Mouse (Mus musculus) limb, embryonic 11.5 days (tissue): ENCODE measurements around the gene Xrcc5. TPM values are rescaled to one million over a fixed set of nuclear protein-coding genes. Genes with fewer than 3 reads are reported as not detected.

Experiments
- ATAC-seq: fragments of 200-750 bp; cut with Nextera tagmentation; 2 replicates; pipeline ENCODE4 v1.8.0; 2017; ENCODE audit warnings: low read depth; ENCODE audit not compliant: insufficient number of reproducible peaks, low FRiP score, low TSS enrichment
- DNase-seq: peaks from one replicate; pipeline ENCODE4 v3.0.0-alpha.2; 2015; ENCODE audit warnings: low spot score
- H3K27ac ChIP-seq: fragments of 300-500 bp; sonication (generic); replicated peaks from 2 replicates; pipeline ENCODE4 v1.5.1; 2014; ENCODE audit warnings: low read depth, mild to moderate bottlenecking, low read length
- H3K27me3 ChIP-seq: fragments of 300-500 bp; sonication (generic); 2 replicates; pipeline ENCODE4 v1.6.1; 2014; ENCODE audit warnings: mild to moderate bottlenecking, low read length, mixed read lengths; ENCODE audit not compliant: control insufficient read depth, insufficient read depth
- H3K36me3 ChIP-seq: fragments of 300-500 bp; sonication (generic); 2 replicates; pipeline ENCODE4 v1.6.1; 2014; ENCODE audit warnings: mild to moderate bottlenecking, low read length, moderate library complexity, mixed read lengths; ENCODE audit not compliant: control insufficient read depth, insufficient read depth
- H3K4me1 ChIP-seq: fragments of 300-500 bp; sonication (generic); 2 replicates; pipeline ENCODE4 v1.6.1; 2014; ENCODE audit warnings: low read length, mixed read lengths; ENCODE audit not compliant: control insufficient read depth, insufficient read depth
- H3K4me2 ChIP-seq: fragments of 300-500 bp; sonication (generic); 2 replicates; pipeline ENCODE4 v1.6.1; 2014; ENCODE audit warnings: low read depth, mild to moderate bottlenecking, moderate library complexity; ENCODE audit not compliant: severe bottlenecking
- H3K4me3 ChIP-seq: fragments of 300-500 bp; sonication (generic); 2 replicates; pipeline ENCODE4 v1.5.1; 2014; ENCODE audit warnings: low read depth, low read length
- H3K9ac ChIP-seq: fragments of 300-500 bp; sonication (generic); 2 replicates; pipeline ENCODE4 v1.6.1; 2014; ENCODE audit warnings: mild to moderate bottlenecking, low read length
- H3K9me3 ChIP-seq: fragments of 300-500 bp; sonication (generic); 2 replicates; pipeline ENCODE4 v1.6.1; 2016; ENCODE audit warnings: low read length; ENCODE audit not compliant: control insufficient read depth
- WGBS: fragments of 180-500 bp; shearing (Covaris S2); extraction: QIAGEN DNeasy Blood & Tissue Kit; methylation state at CpG from one replicate; pipeline ENCODE4 v1.1.7; 2014; 5-methylcytosine and 5-hydroxymethylcytosine counted together
- polyA plus RNA-seq: library from polyadenylated mRNA; unstranded; fragments of >200 nt; fragmentation: Nextera tagmentation; extraction: Ambion mirVana; gene quantifications from 2 replicates; pipeline ENCODE4 v1.2.1, GENCODE M21; 2014

Gene Xrcc5
- polyA plus RNA-seq, 1 experiment from 2014 or later = 78.9 TPM

DNA sequence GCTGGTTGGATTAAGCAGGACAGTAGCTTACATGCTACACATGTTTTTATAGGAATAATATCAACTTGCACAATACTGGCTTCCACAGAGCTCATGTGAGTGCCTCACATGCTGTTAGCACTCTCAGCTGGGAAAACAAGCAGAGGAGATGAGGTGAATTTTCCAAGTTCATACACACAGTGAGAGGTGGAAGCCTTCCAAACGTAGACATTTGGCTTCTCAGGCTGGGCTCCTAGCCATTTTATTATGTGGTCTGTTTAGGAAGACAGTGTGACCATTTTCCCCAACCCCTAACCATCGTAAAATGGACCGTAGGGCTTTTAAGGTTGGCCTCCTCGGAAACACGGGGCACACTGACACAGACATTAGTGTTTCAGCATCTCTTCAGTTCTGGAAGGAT is 102.7 kb downstream of the Xrcc5 start:
- Histone ChIP-seq H3K9me3 (no peaks in the 10 kb centered on the region), H3K4me1 (no peaks in the 10 kb centered on the region), H3K4me2 (no peak overlapping the region), H3K27me3 (no peaks in the 10 kb centered on the region), H3K9ac (no peak overlapping the region), H3K4me3 (no peak overlapping the region), H3K27ac (no peak overlapping the region), H3K36me3 (no peaks in the 10 kb centered on the region)
- no peak for DNase-seq
- ATAC-seq = no peak
- 67% methylated on average over 5 of the region's 5 CpGs for WGBS

DNA sequence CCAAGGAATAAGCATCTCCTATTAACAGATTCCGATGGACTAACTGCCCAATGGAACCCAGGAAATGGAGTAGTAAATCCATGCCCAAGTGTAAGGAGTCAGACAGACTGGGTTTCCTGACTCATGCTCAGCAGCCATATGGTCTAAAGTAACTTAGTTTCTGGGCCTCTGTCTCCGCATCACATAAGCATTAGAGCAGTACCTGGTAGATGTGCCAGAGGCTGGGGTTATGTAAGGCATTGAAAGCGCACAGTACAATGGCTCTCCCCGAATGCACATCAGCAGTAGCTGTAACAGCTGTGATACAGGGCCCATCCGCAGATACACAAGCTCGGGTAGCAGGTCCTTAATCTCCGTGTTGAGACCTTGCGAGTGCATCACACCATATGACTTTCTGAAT is 103.9 kb downstream of the Xrcc5 start:
- Histone ChIP-seq H3K4me3 (no peak overlapping the region), H3K4me2 (no peak overlapping the region), H3K27me3 (no peaks in the 10 kb centered on the region), H3K9ac (no peak overlapping the region), H3K36me3 (no peaks in the 10 kb centered on the region), H3K4me1 (no peaks in the 10 kb centered on the region), H3K9me3 (no peaks in the 10 kb centered on the region), H3K27ac (no peak overlapping the region)
- ATAC-seq = no peak
- 92% methylated on average over 8 of the region's 8 CpGs for WGBS
- no peak for DNase-seq

DNA sequence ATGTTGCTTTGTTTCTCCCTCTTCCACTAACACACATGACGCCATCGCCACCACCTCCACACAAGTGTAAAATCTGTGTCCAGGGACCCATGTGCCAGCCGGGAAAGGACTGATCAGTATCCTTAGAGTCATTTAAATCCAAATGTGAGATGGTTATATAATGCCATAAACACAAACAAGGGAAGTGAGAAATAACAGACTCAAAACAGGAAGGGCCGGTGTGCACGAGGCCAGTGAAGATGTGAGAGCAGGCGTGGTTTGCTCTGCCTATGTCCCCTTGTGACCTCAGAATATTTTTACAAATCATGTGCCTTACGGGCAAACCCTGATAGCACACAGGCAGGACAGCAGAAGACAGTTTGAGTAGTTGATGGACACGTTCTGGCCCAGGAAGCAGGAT is 106.0 kb downstream of the Xrcc5 start:
- Histone ChIP-seq H3K9ac (no peak overlapping the region), H3K4me3 (no peak overlapping the region), H3K9me3 (no peaks in the 10 kb centered on the region), H3K4me1 (no peaks in the 10 kb centered on the region), H3K27me3 (no peaks in the 10 kb centered on the region), H3K4me2 (no peak overlapping the region), H3K36me3 (no peaks in the 10 kb centered on the region), H3K27ac (no peak overlapping the region)
- WGBS = 93% methylated on average over 8 of the region's 8 CpGs
- no peak for ATAC-seq
- DNase-seq = no peak

DNA sequence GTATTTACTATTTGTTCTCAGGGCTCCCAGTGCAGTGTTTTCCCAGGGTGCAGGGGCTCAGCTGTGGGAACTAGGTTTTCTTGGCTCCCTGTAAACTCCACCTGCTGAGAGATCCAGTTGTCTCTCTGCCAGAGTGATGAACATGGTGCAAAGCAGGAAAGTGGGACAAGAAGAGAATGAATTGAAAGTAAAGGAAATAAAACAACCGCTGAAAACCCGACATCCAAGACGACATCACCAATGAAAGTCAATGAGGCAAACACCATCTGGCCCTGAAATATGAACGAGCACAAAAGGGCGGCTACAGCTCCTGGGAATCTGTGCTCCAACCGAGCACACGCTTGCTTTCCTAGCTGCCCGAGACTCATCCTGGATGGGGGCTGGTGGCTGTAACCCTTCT is 106.9 kb downstream of the Xrcc5 start:
- Histone ChIP-seq H3K9me3 (no peaks in the 10 kb centered on the region), H3K27ac (no peak overlapping the region), H3K4me2 (no peak overlapping the region), H3K4me3 (no peak overlapping the region), H3K27me3 (no peaks in the 10 kb centered on the region), H3K36me3 (no peaks in the 10 kb centered on the region), H3K4me1 (no peaks in the 10 kb centered on the region), H3K9ac (no peak overlapping the region)
- ATAC-seq (no peak), DNase-seq (no peak)
- WGBS = 85% methylated on average over 8 of the region's 8 CpGs

DNA sequence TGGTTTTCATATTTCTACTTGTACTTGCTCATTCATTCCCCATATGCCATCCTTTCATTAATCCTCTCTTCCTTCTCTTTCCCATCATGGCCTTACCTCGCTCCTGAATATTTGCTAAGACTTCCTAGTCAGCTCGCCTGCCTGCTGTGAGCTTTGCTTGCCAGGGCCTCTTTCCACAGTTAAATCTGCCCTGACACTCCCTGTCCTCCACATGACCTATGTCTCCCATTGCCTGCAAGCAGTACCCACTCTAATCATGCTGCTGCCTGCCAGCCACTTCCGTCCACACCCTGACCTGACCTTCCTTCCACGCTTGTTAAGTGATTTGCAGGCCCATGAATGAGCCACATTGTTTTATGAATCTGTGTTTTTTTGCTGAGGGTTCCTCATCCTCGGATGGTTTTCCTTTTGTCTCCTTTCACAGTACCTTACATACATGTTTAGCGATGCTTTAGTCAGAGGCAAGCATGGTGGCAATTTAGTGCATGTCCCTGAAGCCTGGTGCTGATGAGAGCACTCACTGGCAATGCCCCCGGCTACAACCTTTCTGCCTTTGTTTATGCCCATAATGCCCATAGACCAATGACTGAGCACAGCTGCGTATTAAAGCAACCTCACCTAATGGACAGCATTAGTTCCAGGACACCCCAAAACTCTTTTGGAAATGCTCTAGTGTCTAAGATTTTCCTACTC is 107.5 kb downstream of the Xrcc5 start:
- no peaks in the 10 kb centered on the region for H3K27me3 ChIP-seq
- no peak overlapping the region for H3K4me3 ChIP-seq
- H3K36me3 ChIP-seq = no peaks in the 10 kb centered on the region
- no peaks in the 10 kb centered on the region for H3K4me1 ChIP-seq
- H3K9me3 ChIP-seq = no peaks in the 10 kb centered on the region
- DNase-seq = no peak
- no peak for ATAC-seq
- H3K4me2 ChIP-seq = no peak overlapping the region
- H3K27ac ChIP-seq = no peak overlapping the region
- WGBS = 78% methylated on average over 8 of the region's 8 CpGs
- no peak overlapping the region for H3K9ac ChIP-seq

DNA sequence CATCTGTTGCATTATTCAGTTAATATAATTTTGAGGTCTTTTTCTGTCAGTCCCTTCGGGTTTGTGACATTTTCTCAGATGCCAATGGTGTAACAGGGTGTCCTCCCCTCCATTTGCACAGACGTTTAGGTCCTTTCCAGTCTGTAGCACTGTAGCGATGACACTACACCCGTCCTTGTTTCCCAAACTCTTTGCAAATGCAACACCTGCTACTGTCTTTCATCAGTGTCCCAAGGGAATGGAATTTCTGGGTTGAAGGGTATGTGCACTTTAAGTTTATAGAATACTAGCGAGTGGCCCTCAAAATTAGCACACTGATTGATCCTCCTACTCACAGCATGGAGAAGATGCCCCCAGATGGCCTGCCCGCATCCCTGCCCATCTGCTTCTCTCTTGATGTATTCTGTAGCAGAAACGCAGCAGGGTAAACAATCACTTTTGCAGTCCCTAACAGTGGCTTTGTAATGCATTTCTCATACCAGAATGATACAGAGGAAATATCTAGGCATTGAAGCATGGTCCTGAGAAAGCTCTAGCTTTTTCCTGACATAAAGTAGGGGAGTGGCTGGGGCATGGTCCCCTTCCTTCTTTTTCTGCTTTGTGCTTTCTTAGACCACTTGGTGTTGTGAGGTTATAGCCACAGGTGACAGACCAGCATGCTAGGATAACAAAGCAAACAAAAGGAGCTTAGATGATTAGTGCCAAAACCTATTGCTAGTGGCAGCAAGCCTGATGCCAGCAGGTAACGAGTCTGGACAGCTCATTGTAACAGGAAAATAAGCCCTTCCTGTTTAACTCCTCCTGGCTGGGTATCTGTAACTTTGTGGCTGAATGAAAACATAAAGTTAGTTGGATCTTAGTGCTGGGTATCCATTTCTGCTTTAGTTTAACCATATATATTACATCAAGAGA is 111.8 kb downstream of the Xrcc5 start:
- no peak for ATAC-seq
- H3K4me2 ChIP-seq = no peak overlapping the region
- no peak overlapping the region for H3K27ac ChIP-seq
- 73% methylated on average over 8 of the region's 8 CpGs for WGBS
- no peaks in the 10 kb centered on the region for H3K36me3 ChIP-seq
- no peaks in the 10 kb centered on the region for H3K9me3 ChIP-seq
- DNase-seq = no peak
- no peaks in the 10 kb centered on the region for H3K4me1 ChIP-seq
- H3K27me3 ChIP-seq = no peaks in the 10 kb centered on the region
- H3K9ac ChIP-seq = no peak overlapping the region
- H3K4me3 ChIP-seq = no peak overlapping the region

DNA sequence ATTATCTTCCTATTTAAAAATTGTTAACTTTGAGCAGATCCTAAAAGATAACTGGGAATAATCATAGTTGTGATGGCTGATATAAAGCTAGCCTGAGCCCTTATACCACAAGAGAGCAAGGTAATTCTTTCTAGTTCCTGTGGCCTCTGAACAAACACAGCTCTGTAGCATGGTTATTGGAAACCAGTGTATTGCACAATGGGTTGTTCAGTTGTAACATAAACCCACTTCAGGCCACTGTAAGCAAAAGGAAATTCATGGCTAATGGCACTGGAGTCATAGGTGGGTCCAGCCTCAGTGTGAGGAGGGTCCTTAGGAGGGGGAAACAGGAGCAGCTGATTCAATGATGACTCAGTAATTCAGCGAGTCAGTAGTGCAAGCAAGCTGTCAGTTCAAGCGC is 113.0 kb downstream of the Xrcc5 start:
- WGBS = 90% methylated on average over 2 of the region's 2 CpGs
- Histone ChIP-seq H3K9me3 (no peaks in the 10 kb centered on the region), H3K4me1 (no peaks in the 10 kb centered on the region), H3K9ac (no peak overlapping the region), H3K27me3 (no peaks in the 10 kb centered on the region), H3K4me2 (no peak overlapping the region), H3K36me3 (no peaks in the 10 kb centered on the region), H3K27ac (no peak overlapping the region), H3K4me3 (no peak overlapping the region)
- ATAC-seq (no peak), DNase-seq (no peak)

DNA sequence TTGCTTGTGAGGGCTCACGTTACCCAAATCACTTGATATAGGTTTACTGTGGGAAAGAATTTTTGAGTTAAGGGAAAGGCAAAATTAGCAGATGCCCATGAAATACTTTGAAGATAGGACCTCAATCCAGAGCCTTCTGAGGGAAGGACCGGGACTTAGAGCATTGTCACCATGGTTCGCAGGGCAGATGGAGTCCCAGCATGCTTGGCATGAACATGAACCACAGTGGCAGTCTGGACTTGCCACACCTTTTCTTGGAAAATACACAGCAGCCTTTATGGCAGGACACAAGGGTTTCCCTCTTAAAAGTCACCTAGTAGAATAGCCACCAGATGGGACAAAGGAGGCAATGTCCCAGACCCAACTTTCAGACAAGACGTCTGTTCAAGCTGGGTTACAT is 114.9 kb downstream of the Xrcc5 start:
- Histone ChIP-seq H3K36me3 (no peaks in the 10 kb centered on the region), H3K9ac (no peak overlapping the region), H3K27me3 (no peaks in the 10 kb centered on the region), H3K4me2 (no peak overlapping the region), H3K4me1 (no peaks in the 10 kb centered on the region), H3K4me3 (no peak overlapping the region), H3K27ac (no peak overlapping the region), H3K9me3 (no peaks in the 10 kb centered on the region)
- ATAC-seq (no peak), DNase-seq (no peak)
- 81% methylated on average over 4 of the region's 4 CpGs for WGBS
